Mouse (Mus musculus): ENCODE data around the gene Pik3r4.

Pik3r4 gene

GRCm38 (mm10) chr9:105681386-105681785 is 38.6 kb downstream of the Pik3r4 start:
- no peak for DNase-seq (ENCODE audit: low read depth, low spot score)
- no peaks in the 10 kb centered on the region for H3K27me3 ChIP-seq (ENCODE audit: control insufficient read depth, insufficient read depth, low read length, poor library complexity, severe bottlenecking)
- H3K36me3 ChIP-seq (ENCODE audit: control insufficient read depth, insufficient read depth, low read length, poor library complexity, severe bottlenecking) = peaks cover 20% of the 10 kb centered on the region

GRCm38 (mm10) chr9:105684549-105685165 is 41.9 kb downstream of the Pik3r4 start:
- no peaks in the 10 kb centered on the region for H3K27me3 ChIP-seq (ENCODE audit: control insufficient read depth, insufficient read depth, low read length, poor library complexity, severe bottlenecking)
- peaks cover 29% of the 10 kb centered on the region for H3K36me3 ChIP-seq (ENCODE audit: control insufficient read depth, insufficient read depth, low read length, poor library complexity, severe bottlenecking)
- no peak for DNase-seq (ENCODE audit: low read depth, low spot score)

DNA sequence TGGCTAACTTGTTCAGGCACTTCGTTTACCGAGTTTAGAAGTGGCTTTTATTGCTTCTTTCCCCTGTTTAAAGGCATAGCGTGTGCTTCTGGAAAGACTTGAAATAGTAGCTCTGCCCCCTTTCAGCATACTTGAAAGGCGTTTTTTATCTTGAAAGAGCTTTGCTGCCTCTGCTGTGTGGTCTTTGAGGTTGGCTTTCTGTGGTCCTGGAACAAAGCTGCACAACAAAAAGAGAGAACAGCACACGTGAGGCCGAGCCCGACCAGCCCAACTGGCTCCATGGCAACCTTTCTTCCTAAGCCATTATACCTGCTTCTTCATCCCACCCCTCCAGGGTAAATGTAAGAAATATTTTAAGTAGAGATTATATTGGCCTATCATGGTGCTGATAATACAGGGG is 46.7 kb downstream of the Pik3r4 start:
- H3K36me3 ChIP-seq (ENCODE audit: control insufficient read depth, insufficient read depth, low read length, poor library complexity, severe bottlenecking) = peaks cover 19% of the 10 kb centered on the region; the same call in 1 of the 2 replicates
- DNase-seq (ENCODE audit: low read depth, low spot score) = no peak
- H3K27me3 ChIP-seq (ENCODE audit: control insufficient read depth, insufficient read depth, low read length, poor library complexity, severe bottlenecking) = no peaks in the 10 kb centered on the region

- DNase-seq (ENCODE audit: low read depth, low spot score) = no peak
- Histone ChIP-seq H3K36me3 (ENCODE audit: control insufficient read depth, insufficient read depth, low read length, poor library complexity, severe bottlenecking) (peaks cover 7% of the 10 kb centered on the region; the same call in 1 of the 2 replicates), H3K27me3 (ENCODE audit: control insufficient read depth, insufficient read depth, low read length, poor library complexity, severe bottlenecking) (no peaks in the 10 kb centered on the region)
Observed at GRCm38 (mm10) chr9:105692472-105692871, 49.7 kb downstream of the Pik3r4 start.

DNA sequence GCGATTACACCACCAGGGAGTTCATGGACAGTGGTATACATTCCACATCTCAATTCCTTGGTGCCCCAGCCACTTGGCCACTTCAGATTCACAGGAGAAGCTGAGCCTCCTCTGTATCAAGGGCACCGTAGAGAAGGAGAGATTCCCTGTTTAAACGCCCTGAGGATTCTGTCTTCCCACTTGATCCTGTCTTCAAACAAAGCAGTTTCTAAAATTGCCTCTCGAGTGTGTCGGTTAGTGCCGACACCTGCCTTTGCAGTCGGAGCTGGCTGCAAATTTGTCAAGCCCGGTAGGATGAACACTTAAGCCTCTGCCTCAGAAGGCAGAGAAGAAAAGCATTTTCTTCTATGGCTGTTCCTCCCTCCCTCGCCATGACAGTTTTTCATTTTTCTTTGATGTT is 50.3 kb downstream of the Pik3r4 start:
- Histone ChIP-seq H3K36me3 (ENCODE audit: control insufficient read depth, insufficient read depth, low read length, poor library complexity, severe bottlenecking) (peaks cover 5% of the 10 kb centered on the region; the same call in 1 of the 2 replicates), H3K27me3 (ENCODE audit: control insufficient read depth, insufficient read depth, low read length, poor library complexity, severe bottlenecking) (no peaks in the 10 kb centered on the region)
- no peak for DNase-seq (ENCODE audit: low read depth, low spot score)

GRCm38 (mm10) chr9:105693854-105694253 is 51.1 kb downstream of the Pik3r4 start:
- no peaks in the 10 kb centered on the region for H3K27me3 ChIP-seq (ENCODE audit: control insufficient read depth, insufficient read depth, low read length, poor library complexity, severe bottlenecking)
- peak; percentile 61 for DNase-seq (ENCODE audit: low read depth, low spot score)

DNA sequence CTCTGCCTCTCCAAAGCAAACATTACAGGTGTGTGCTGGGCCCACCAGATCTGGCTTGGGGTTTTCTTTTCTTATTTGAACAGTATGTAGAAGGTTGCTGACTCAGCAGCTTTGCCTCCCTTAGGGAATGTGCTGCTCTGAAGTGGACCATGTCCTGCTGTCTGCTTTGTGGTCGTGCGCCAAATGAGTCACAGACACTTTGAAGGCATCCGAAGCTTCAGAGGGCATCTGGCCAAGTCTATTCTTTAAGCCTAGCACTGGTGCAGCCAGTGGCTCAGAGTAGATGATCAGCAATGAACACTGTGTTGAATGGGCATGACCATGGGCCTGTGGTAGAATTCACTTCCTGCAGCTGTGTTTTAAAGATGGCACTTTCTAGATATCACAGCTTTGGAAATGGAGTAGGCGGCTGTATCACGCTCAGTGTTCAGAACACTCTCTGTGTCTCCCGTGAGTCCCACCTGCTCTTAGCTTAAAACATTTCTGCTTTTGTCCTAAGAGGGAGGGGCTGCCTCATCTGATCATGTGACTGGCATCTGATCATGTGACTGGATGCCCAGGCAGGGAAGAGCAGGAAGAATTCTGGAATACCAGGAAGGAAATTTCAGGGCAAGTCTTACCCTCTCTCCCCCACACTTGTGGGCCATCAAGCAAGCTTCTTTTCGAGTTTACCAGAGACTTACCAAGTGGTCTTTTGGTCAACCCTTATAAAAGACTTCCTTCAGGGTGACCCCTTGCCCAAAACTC is 54.2 kb downstream of the Pik3r4 start:
- no peaks in the 10 kb centered on the region for H3K36me3 ChIP-seq (ENCODE audit: control insufficient read depth, insufficient read depth, low read length, poor library complexity, severe bottlenecking)
- no peak for DNase-seq (ENCODE audit: low read depth, low spot score)
- H3K27me3 ChIP-seq (ENCODE audit: control insufficient read depth, insufficient read depth, low read length, poor library complexity, severe bottlenecking) = no peaks in the 10 kb centered on the region

More at GRCm38 (mm10) chr9:105693854-105694253, 51.1 kb downstream of the Pik3r4 start:
- H3K36me3 ChIP-seq (ENCODE audit: control insufficient read depth, insufficient read depth, low read length, poor library complexity, severe bottlenecking) = 0 out of 2 replicates have a peak, but pooled peaks cover 1% of the 10 kb centered on the region

DNA sequence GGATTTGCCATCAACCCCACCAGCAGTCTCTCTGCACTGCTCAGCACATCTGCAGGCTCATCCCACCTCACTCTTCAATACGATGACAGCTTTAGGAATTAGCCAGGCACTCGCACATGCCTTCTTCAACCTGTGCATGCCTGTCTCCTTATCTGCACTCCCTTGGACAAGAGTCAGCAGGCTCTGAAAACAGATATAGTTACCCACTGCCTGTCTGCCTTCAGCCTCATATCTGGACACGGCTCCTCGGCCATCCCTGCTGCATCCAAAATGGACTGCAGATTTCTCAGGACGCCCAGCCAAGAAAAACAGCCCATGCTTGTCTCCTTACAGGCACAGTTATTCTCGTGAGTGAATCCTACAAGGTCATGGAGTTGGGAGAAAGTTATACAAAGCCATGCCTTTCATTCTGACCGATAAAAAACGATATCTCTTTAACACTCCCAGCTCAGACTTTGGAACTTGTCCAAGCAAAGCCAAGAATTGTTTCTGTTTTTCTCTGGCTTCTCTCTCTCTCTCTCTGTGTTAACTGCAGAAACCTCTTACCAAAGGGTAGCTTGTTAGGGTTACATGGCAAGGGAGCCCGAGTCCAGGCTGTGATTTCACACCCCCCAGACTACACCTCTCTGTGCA is 55.1 kb downstream of the Pik3r4 start:
- H3K27me3 ChIP-seq (ENCODE audit: control insufficient read depth, insufficient read depth, low read length, poor library complexity, severe bottlenecking) = no peaks in the 10 kb centered on the region
- no peak for DNase-seq (ENCODE audit: low read depth, low spot score)
- H3K36me3 ChIP-seq (ENCODE audit: control insufficient read depth, insufficient read depth, low read length, poor library complexity, severe bottlenecking) = no peaks in the 10 kb centered on the region

DNA sequence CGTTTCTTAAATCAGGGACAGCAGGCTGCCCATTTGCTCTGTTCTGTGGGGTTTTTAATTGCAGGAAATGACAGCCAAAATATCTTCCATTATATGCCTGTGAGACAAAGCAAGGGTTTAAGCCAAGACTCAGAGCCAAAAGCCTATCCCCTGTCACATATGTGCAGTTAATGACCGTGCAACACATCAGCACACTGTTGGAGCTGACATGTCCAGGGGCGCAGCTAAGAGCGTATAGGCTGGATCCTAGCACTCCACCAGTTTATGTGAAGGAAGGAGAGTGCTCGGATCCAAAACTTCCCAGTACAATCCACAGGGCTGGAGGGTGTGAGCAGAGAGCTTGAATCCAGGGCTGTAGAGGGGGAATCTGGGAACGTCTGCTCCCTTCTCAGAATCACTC is 57.9 kb downstream of the Pik3r4 start:
- Histone ChIP-seq H3K36me3 (ENCODE audit: control insufficient read depth, insufficient read depth, low read length, poor library complexity, severe bottlenecking) (no peaks in the 10 kb centered on the region), H3K27me3 (ENCODE audit: control insufficient read depth, insufficient read depth, low read length, poor library complexity, severe bottlenecking) (no peaks in the 10 kb centered on the region)
- DNase-seq (ENCODE audit: low read depth, low spot score) = no peak

DNA sequence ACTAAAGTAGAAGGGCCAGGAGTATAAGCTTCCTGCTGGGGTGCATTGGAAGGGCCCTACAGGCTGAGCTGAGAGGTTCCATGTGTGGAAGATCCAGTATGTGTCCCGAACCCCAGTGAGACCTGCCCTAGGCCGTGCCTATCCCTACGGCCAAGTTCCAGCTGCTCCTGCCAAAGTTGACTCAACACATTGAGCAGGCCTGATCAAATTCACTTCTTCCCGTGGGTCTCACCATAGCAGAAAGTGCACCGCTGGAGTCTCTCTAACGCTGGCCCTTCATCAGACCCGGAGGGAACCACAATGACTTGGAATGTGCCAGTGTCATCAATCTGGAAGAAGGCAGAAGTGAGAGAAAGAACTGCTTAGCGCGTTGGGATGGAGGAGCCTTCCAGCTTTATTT is 59.2 kb downstream of the Pik3r4 start:
- DNase-seq (ENCODE audit: low read depth, low spot score) = no peak
- Histone ChIP-seq H3K27me3 (ENCODE audit: control insufficient read depth, insufficient read depth, low read length, poor library complexity, severe bottlenecking) (no peaks in the 10 kb centered on the region), H3K36me3 (ENCODE audit: control insufficient read depth, insufficient read depth, low read length, poor library complexity, severe bottlenecking) (no peaks in the 10 kb centered on the region)

DNA sequence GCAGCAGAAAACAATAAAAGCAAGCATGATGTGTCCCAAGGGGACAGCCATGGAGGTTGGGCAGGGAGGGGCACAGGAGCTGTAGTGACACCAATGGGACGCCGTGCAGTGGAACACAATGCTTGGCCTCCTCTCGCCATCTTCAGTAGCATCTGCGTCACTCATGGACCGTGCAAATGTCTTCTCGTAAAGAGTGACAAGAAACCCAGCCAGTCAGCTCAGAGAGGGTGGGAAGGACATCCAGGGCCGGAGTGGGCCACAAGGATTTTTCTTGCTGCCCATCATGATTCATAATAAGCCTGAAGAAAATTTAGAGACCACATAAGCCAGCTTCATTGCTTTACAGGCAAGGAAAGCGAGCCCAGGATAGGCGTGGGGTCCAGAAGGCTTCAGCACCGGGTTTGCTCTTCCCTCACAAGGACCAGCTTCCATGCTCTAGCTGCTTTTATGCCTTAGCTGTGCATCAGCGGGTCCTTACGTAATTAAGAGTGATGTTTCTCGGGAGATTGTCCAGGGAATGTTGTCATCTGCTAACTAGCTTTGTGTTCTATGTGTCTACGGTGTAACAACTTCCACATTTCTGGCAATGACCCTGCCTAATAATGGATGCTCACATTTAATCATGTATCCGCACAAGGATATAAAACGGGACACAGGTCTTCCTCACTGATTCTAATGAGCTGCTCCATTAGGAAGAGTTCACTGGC is 61.6 kb downstream of the Pik3r4 start:
- H3K27me3 ChIP-seq (ENCODE audit: control insufficient read depth, insufficient read depth, low read length, poor library complexity, severe bottlenecking) = no peaks in the 10 kb centered on the region
- no peaks in the 10 kb centered on the region for H3K36me3 ChIP-seq (ENCODE audit: control insufficient read depth, insufficient read depth, low read length, poor library complexity, severe bottlenecking)
- no peak for DNase-seq (ENCODE audit: low read depth, low spot score)

DNA sequence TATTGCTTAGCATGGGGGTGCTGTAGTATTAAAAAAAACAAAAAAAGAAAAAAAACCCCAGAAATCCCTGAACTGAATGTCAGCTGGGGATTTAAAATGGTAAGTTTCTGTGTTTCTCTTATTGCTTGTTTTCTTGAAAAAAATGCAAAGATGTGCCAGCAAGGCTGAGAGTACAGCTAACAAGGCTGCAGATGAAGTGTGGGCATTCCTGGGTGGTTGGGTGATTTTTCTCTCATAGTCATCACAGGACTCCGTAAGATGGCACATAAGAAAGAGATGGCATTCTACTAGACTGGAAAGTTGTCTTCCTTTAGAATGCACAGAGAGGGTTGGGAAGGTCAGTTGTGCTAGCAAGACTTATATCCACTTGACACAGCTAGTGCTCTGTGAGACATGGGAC is 62.2 kb downstream of the Pik3r4 start:
- DNase-seq (ENCODE audit: low read depth, low spot score) = no peak

GRCm38 (mm10) chr9:105712049-105712448 is 69.3 kb downstream of the Pik3r4 start:
- Histone ChIP-seq H3K27me3 (ENCODE audit: control insufficient read depth, insufficient read depth, low read length, poor library complexity, severe bottlenecking) (no peaks in the 10 kb centered on the region), H3K36me3 (ENCODE audit: control insufficient read depth, insufficient read depth, low read length, poor library complexity, severe bottlenecking) (no peaks in the 10 kb centered on the region)
- no peak for DNase-seq (ENCODE audit: low read depth, low spot score)

More for the DNA sequence above, 62.2 kb downstream of the Pik3r4 start:
- H3K27me3 ChIP-seq (ENCODE audit: control insufficient read depth, insufficient read depth, low read length, poor library complexity, severe bottlenecking) = no peaks in the 10 kb centered on the region
- H3K36me3 ChIP-seq (ENCODE audit: control insufficient read depth, insufficient read depth, low read length, poor library complexity, severe bottlenecking) = no peaks in the 10 kb centered on the region

DNA sequence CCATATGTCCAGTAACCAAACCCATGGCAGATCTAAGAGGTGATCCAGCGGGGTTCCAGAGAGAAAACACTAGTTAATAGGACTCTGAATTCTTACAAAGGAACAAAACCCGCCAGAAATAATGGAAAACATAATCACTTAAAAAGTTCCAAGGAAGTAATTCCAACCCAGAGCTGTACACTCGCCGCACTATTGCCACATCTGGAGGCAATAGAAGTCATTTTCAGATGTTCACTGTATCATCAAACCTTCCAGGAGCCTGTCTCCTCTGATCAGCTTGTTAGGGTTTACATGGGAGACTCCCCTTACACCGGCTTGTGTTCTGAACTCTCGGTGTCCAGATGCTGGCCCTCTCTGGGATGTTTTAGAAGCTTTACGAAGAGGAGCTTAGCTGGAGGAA is 76.6 kb downstream of the Pik3r4 start:
- DNase-seq (ENCODE audit: low read depth, low spot score) = no peak
- H3K27me3 ChIP-seq (ENCODE audit: control insufficient read depth, insufficient read depth, low read length, poor library complexity, severe bottlenecking) = no peaks in the 10 kb centered on the region
- no peaks in the 10 kb centered on the region for H3K36me3 ChIP-seq (ENCODE audit: control insufficient read depth, insufficient read depth, low read length, poor library complexity, severe bottlenecking)
